Mouse (Mus musculus) spleen, adult 18-20 months (tissue): ENCODE measurements around the gene Tmem208.
A peak's percentile ranks its signal among the peaks of the same experiment; 100 is the strongest.

Experiments
- DNase-seq, 2 experiments: peaks; one replicate each; pipeline ENCODE4 v3.0.0; 2022; ENCODE audit warnings: mixed read lengths in 2 of 2

Gene Tmem208

DNA sequence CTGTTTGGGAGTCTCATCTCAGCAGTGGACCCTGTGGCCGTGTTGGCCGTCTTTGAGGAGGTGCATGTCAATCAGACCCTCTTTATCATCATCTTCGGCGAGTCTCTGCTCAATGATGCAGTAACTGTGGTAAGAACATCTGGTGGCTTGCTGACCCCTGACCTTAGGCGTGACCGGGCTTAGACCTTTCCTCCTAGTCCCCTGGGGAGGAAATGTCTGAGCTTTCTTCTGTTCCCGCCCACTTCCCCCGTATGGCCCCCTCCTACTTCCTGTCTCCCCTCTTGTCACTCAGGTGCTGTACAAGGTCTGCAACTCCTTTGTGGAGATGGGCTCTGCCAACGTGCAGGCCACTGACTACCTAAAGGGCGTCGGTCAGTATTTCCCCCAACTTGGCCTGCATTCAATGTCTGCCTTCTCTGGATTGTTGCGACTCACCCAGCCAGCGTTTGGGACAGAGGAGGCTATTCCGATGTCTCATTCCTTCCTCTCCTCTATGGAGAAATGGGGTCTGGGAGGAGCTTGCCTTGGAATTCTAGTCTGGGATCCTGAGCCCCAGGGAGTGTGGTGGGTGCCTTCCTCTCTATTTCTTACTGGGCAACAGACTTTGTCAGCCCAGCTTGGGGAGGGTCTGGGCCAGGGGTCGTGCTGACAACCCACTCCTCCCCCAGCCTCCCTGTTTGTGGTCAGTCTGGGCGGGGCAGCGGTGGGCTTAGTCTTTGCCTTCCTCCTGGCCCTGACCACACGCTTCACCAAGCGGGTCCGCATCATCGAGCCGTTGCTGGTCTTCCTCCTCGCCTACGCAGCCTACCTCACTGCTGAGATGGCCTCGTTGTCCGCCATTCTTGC is 29.2 kb downstream of the Tmem208 start:
- peak; percentile 41 to 46 for DNase-seq

- DNase-seq: no peak
These were observed 30.5 kb downstream of the Tmem208 start for GRCm38 (mm10) chr8:105356681-105357080.

GRCm38 (mm10) chr8:105359208-105359607 is 33.1 kb downstream of the Tmem208 start:
- DNase-seq: no peak

GRCm38 (mm10) chr8:105359646-105360045 is 33.5 kb downstream of the Tmem208 start:
- DNase-seq: no peak

GRCm38 (mm10) chr8:105361751-105362702 is 35.9 kb downstream of the Tmem208 start:
- no peak for DNase-seq

GRCm38 (mm10) chr8:105367107-105367506 is 41.0 kb downstream of the Tmem208 start:
- no peak for DNase-seq

- DNase-seq: no peak
These were observed 46.3 kb downstream of the Tmem208 start for GRCm38 (mm10) chr8:105372473-105372872.

- no peak for DNase-seq
These were observed 46.9 kb downstream of the Tmem208 start, which contains the start of gene Plekhg4 for GRCm38 (mm10) chr8:105373032-105373431. Gene Plekhg4, plus strand, starts transcription at chr8:105373274.

GRCm38 (mm10) chr8:105374513-105374966 is 48.4 kb downstream of the Tmem208 start:
- peak in 1 of 2 experiments; percentile 10 for DNase-seq

DNA sequence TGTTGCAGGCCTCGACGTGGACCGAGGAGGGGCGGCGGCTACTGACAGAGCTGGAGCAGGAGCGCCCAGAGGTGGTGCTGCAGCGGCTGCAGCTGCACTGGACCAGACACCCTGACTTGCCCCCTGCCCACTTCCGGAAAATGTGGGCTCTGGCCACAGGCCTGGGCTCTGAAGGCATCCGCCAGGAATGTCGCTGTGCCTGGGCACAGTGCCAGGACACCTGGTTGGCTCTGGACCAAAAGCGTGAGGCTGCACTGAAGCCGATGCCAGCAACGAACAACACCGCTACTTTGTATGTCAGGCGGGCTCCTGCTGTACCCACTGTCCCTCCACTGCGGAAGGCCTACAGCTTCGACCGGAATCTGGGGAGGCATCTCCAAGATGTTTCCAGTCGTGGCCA is 52.5 kb downstream of the Tmem208 start:
- DNase-seq: no peak

DNA sequence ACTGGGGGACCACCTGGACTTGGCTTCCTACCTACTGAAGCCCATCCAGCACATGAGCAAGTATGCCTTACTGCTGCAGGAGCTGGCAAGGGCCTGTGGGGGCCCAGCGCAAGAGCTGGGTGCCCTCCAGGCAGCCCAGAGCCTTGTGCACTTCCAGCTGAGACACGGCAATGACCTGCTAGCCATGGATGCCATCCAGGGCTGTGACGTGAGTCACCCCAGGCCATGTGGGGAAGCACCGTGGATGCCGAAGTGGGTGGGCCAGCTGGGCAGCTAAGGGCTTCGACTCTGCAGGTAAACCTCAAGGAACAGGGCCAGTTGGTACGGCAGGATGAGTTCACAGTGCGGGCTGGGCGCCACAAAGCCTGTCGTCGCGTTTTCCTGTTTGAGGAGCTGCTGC is 54.2 kb downstream of the Tmem208 start:
- DNase-seq: no peak

DNA sequence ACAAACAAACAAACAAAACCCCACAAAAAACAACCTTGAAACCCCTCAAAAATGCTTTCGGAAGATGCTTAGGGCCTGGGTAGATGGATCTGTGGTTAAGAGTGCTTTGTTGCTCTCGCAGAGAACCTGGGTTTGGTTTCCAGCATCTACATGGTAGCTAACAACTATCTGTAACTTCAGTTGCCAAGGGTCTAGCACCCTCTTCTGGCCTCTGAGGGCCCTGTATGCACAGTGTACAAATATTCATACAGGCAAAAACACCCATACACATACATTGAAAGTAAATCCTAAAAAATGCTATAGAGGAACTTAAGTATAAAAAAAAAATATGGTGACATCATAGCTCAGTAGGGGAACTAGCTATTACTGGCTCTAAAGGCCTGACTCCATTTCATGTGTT is 57.9 kb downstream of the Tmem208 start:
- no peak for DNase-seq
